In the genomic region with DNA sequence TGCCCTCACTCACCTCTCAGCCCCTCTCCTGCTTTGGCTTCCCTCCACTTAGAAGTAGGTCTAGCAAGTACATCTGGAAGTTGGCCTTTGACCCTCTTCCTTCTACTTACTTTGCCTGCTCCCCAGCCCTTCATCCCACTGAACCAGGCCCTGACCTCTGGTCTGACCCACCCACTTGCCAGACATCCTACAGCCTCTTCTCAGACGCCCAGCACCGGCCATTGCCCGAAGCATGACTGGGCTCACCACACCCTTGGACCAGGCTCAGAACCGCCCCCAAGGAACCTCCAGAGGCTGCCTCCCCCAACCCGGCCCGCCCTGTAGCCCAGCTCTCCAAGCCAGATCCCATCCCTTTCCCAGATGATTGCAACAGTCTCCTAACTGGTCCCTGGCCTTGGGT, we compare ENCODE assay signal across 23 mouse cellular contexts. TPM values are rescaled to one million over a fixed set of nuclear protein-coding genes. Genes with fewer than 3 reads are reported as not detected.
DNase-seq lines count a peak whose midpoint lies in the region; TF ChIP-seq lines count a peak whose summit lies in the region.
"Had no signal": no experiment of that assay in that cellular context is flagged by ENCODE, and none has a peak within 500 bp of the region (broad histone marks: within the 10 kb centered on the region; RNA-seq: fewer than 3 reads in every experiment).

No protein-coding gene starts in this region.

- no peak overlapping the region for H3K4me3 ChIP-seq in myocyte
- H3K4me3 ChIP-seq: erythroblast, embryonic 14.5 days; hindbrain, embryonic 15.5 days; liver, embryonic 12.5 days; stomach, embryonic 15.5 days had no signal

- no peak overlapping the region for H3ac ChIP-seq in myocyte (ENCODE audit: control insufficient read depth, insufficient read length)

- TF ChIP-seq POLR2A in myocyte (IDR thresholded peaks at IDR 0.05; ENCODE audit: insufficient read length, low read depth) = peak; percentile 34

- H3K79me2 ChIP-seq in myocyte (ENCODE audit: control insufficient read depth, insufficient read depth) = no peaks in the 10 kb centered on the region

- peak; percentile 72 for DNase-seq in gastrocnemius, adult 18-20 months (ENCODE audit: low spot score)
- no peak for DNase-seq in gastrocnemius, postnatal 4 days (ENCODE audit: low spot score in 2 of 2)
- DNase-seq in ovary, postnatal 10 days (ENCODE audit: low spot score) = peak; percentile 21
- no peak for DNase-seq in ovary, postnatal 36 days (ENCODE audit: low spot score)
- peak; percentile 43 for DNase-seq in gastrocnemius, postnatal 10 days
- no peak for DNase-seq in thymus, postnatal 10 days (ENCODE audit: low spot score in 2 of 2)
- DNase-seq in liver = no peak
- DNase-seq: adrenal gland, postnatal 10 days; cerebellum, adult 2 months; forebrain, postnatal 0 days; kidney, adult 11 months; kidney, postnatal 14 days; layer of hippocampus, adult 9-11 months; right cerebral cortex, adult 18-20 months; spleen, adult 18-20 months; thymus, postnatal 4 days had no signal

- H3K27me3 ChIP-seq in myocyte (ENCODE audit: control insufficient read depth, insufficient read depth, insufficient read length) = no peaks in the 10 kb centered on the region
- H3K27me3 ChIP-seq: stomach, embryonic 15.5 days had no signal

- H3K4me2 ChIP-seq in myocyte (ENCODE audit: low read depth) = peak overlapping the region; percentile 72
- H3K4me2 ChIP-seq: hindbrain, embryonic 15.5 days; liver, embryonic 12.5 days; stomach, embryonic 15.5 days had no signal

- H3K36me3 ChIP-seq in myocyte (ENCODE audit: control insufficient read depth, insufficient read depth) = no peaks in the 10 kb centered on the region
- H3K36me3 ChIP-seq: G1E; hindbrain, embryonic 15.5 days; liver, embryonic 12.5 days; stomach, embryonic 15.5 days had no signal

TF ChIP-seq in myocyte, 11 proteins besides CTCF, POLR2A, EP300 and RAD21:
- TF ChIP-seq CEBPB (IDR thresholded peaks at IDR 0.05; ENCODE audit: insufficient read depth, poor library complexity, severe bottlenecking) (peak; percentile 38; the same call in 1 of the 2 replicates), REST (IDR thresholded peaks at IDR 0.05; ENCODE audit: insufficient read depth, insufficient read length) (no peak), POLR2AphosphoS2 (IDR thresholded peaks at IDR 0.05; ENCODE audit: insufficient read length, low read depth) (peak; percentile 53)

RNA-seq across cellular contexts. Expression of a gene that starts 5.4 kb away (rescaled TPM):
- total RNA-seq in gastrocnemius, adult 18-20 months (2021) = 10 to 100 TPM in 1 of 2 experiments, 1 to 10 TPM in 1; 6.3 to 11.8 TPM
- 100 to 1,000 TPM; 108 to 113 TPM for total RNA-seq in gastrocnemius, postnatal 4 days (2021)
- 10 to 100 TPM; 45.2 to 60.2 TPM for total RNA-seq in gastrocnemius, postnatal 10 days (2021)
- polyA plus RNA-seq in myocyte (2012; fragmentation: generic; extraction: Trizol) = 10.4 TPM
- total RNA-seq: G1E; neutrophil, adult 5-6 weeks had no signal
- polyA plus RNA-seq: G1E had no signal

RNA-seq across cellular contexts. Expression of a gene that starts 12.2 kb away (rescaled TPM):
- total RNA-seq in gastrocnemius, adult 18-20 months (2021) = 1 to 10 TPM in 1 of 2 experiments, under 1 TPM in 1; 0.71 to 1.2 TPM
- 1 to 10 TPM; 3.4 to 3.5 TPM for total RNA-seq in gastrocnemius, postnatal 4 days (2021)
- 1 to 10 TPM; 1.5 to 1.8 TPM for total RNA-seq in gastrocnemius, postnatal 10 days (2021)
- 63.9 TPM for polyA plus RNA-seq in myocyte (2012; fragmentation: generic; extraction: Trizol)

RNA-seq across cellular contexts. Expression of a gene that starts 21.3 kb away (rescaled TPM):
- 10 to 100 TPM; 14.8 to 15.3 TPM for total RNA-seq in gastrocnemius, adult 18-20 months (2021)
- total RNA-seq in gastrocnemius, postnatal 4 days (2021) = 10 to 100 TPM; 18.3 to 19.6 TPM
- 10 to 100 TPM; 14.3 to 15.5 TPM for total RNA-seq in gastrocnemius, postnatal 10 days (2021)
- polyA plus RNA-seq in myocyte (2012; fragmentation: generic; extraction: Trizol) = 45.8 TPM

RNA-seq across cellular contexts. Expression of a gene that starts 22.9 kb away (rescaled TPM):
- under 1 TPM in 1 of 2 experiments, not detected in 1; 0.18 TPM for total RNA-seq in gastrocnemius, adult 18-20 months (2021)
- total RNA-seq in gastrocnemius, postnatal 4 days (2021) = under 1 TPM; 0.29 to 0.34 TPM
- total RNA-seq in gastrocnemius, postnatal 10 days (2021) = under 1 TPM; 0.23 to 0.27 TPM
- 10.1 TPM for polyA plus RNA-seq in myocyte (2012; fragmentation: generic; extraction: Trizol)
- total RNA-seq: neutrophil, adult 5-6 weeks had no signal
- polyA plus RNA-seq: erythroblast, embryonic 14.5 days; G1E had no signal

RNA-seq across cellular contexts. Expression of a gene that starts 23.8 kb away (rescaled TPM):
- 1 to 10 TPM in 1 of 2 experiments, under 1 TPM in 1; 0.50 to 1.2 TPM for total RNA-seq in gastrocnemius, adult 18-20 months (2021)
- total RNA-seq in gastrocnemius, postnatal 4 days (2021) = under 1 TPM in 1 of 2 experiments, not detected in 1; 0.29 TPM
- 1 to 10 TPM in 1 of 2 experiments, under 1 TPM in 1; 0.84 to 1.3 TPM for total RNA-seq in gastrocnemius, postnatal 10 days (2021)
- polyA plus RNA-seq in myocyte (2012; fragmentation: generic; extraction: Trizol) = 1.6 TPM

Comparison
In these comparisons a context has a peak if more than half of its experiments do, and no peak if none do; other contexts are left out.
1. DNase-seq: peak in gastrocnemius, adult 18-20 months (single experiment), ovary, postnatal 10 days (single experiment) and gastrocnemius, postnatal 10 days (single experiment); none in gastrocnemius, postnatal 4 days (0 of 2), ovary, postnatal 36 days (single experiment), thymus, postnatal 10 days (0 of 2) and liver (single experiment).